Mouse (Mus musculus): Measurements from ENCODE around the gene Clock. TPM values are rescaled to one million over a fixed set of nuclear protein-coding genes. Genes with fewer than 3 reads are reported as not detected.

Clock gene
- polyA plus RNA-seq, 1 experiment from 2014 or later: 24.2 TPM

- 93% methylated on average over 4 of the region's 4 CpGs for WGBS
- Histone ChIP-seq H3K27ac (ENCODE audit: low read depth, low read length) (no peak overlapping the region), H3K4me3 (ENCODE audit: low read depth, low read length) (no peak overlapping the region), H3K9me3 (ENCODE audit: control insufficient read depth, low read length) (no peaks in the 10 kb centered on the region), H3K27me3 (ENCODE audit: control insufficient read depth, insufficient read depth, low read length) (no peaks in the 10 kb centered on the region), H3K9ac (replicated peaks; ENCODE audit: low read depth, low read length) (no peak overlapping the region), H3K4me1 (ENCODE audit: control insufficient read depth, insufficient read depth, low read length) (no peaks in the 10 kb centered on the region), H3K4me2 (ENCODE audit: low read depth, low read length) (no peak overlapping the region), H3K36me3 (ENCODE audit: control insufficient read depth, insufficient read depth, low read length) (no peaks in the 10 kb centered on the region)
- no peak for ATAC-seq (ENCODE audit: low read depth)
These were observed 20.5 kb upstream of the Clock start for GRCm38 (mm10) chr5:76325113-76325512.

- Histone ChIP-seq H3K4me3 (ENCODE audit: low read depth, low read length) (no peak overlapping the region), H3K27me3 (ENCODE audit: control insufficient read depth, insufficient read depth, low read length) (no peaks in the 10 kb centered on the region), H3K9me3 (ENCODE audit: control insufficient read depth, low read length) (no peaks in the 10 kb centered on the region), H3K9ac (replicated peaks; ENCODE audit: low read depth, low read length) (no peak overlapping the region), H3K27ac (ENCODE audit: low read depth, low read length) (no peak overlapping the region), H3K36me3 (ENCODE audit: control insufficient read depth, insufficient read depth, low read length) (no peaks in the 10 kb centered on the region), H3K4me2 (ENCODE audit: low read depth, low read length) (no peak overlapping the region), H3K4me1 (ENCODE audit: control insufficient read depth, insufficient read depth, low read length) (no peaks in the 10 kb centered on the region)
- ATAC-seq (ENCODE audit: low read depth): no peak
- 20% methylated on average over 11 of the region's 11 CpGs for WGBS
These were observed 16.9 kb upstream of the Clock start for GRCm38 (mm10) chr5:76321249-76322196.

- Histone ChIP-seq H3K36me3 (ENCODE audit: control insufficient read depth, insufficient read depth, low read length) (no peaks in the 10 kb centered on the region), H3K4me1 (ENCODE audit: control insufficient read depth, insufficient read depth, low read length) (no peaks in the 10 kb centered on the region; the same call in 1 of the 2 replicates), H3K27me3 (ENCODE audit: control insufficient read depth, insufficient read depth, low read length) (no peaks in the 10 kb centered on the region), H3K9me3 (ENCODE audit: control insufficient read depth, low read length) (no peaks in the 10 kb centered on the region), H3K9ac (replicated peaks; ENCODE audit: low read depth, low read length) (no peak overlapping the region), H3K27ac (ENCODE audit: low read depth, low read length) (no peak overlapping the region), H3K4me3 (ENCODE audit: low read depth, low read length) (no peak overlapping the region), H3K4me2 (ENCODE audit: low read depth, low read length) (no peak overlapping the region)
- 80% methylated on average over 2 of the region's 2 CpGs for WGBS
- no peak for ATAC-seq (ENCODE audit: low read depth)
These were observed 3.6 kb upstream of the Clock start for GRCm38 (mm10) chr5:76308206-76308605.

GRCm38 (mm10) chr5:76306261-76306660 lies 1.7 kb upstream of the Clock start:
- no peak for ATAC-seq (ENCODE audit: low read depth)
- H3K4me1 ChIP-seq (ENCODE audit: control insufficient read depth, insufficient read depth, low read length): peaks cover 5% of the 10 kb centered on the region
- H3K4me2 ChIP-seq (ENCODE audit: low read depth, low read length): no peak overlapping the region
- H3K27ac ChIP-seq (ENCODE audit: low read depth, low read length): no peak overlapping the region
- no peaks in the 10 kb centered on the region for H3K27me3 ChIP-seq (ENCODE audit: control insufficient read depth, insufficient read depth, low read length)
- H3K36me3 ChIP-seq (ENCODE audit: control insufficient read depth, insufficient read depth, low read length): no peaks in the 10 kb centered on the region
- no peak overlapping the region for H3K9ac ChIP-seq (replicated peaks; ENCODE audit: low read depth, low read length)
- no peaks in the 10 kb centered on the region for H3K9me3 ChIP-seq (ENCODE audit: control insufficient read depth, low read length)
- 32% methylated on average over 3 of the region's 3 CpGs for WGBS
- H3K4me3 ChIP-seq (ENCODE audit: low read depth, low read length): no peak overlapping the region

DNA sequence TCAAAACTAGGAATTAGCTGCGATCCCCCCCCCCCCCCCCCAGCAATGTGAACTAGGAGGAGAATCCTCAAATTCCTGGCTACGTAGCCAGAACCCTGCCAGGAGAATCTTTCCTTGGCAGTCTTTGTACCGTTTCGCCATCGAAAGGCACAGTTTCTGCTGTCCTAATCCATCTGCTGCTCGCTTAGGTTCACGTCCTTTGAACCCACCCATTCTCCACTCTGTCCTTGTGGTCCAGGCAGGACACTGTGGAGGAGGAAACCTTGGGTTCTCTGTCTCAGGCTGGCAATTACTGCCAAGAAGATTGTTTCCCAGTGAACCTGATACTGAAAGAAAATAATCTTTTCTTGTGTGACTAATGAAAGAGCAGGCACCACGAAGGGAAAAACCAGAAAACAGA lies 1.0 kb upstream of the Clock start:
- Histone ChIP-seq H3K4me1 (ENCODE audit: control insufficient read depth, insufficient read depth, low read length) (peaks cover 9% of the 10 kb centered on the region), H3K36me3 (ENCODE audit: control insufficient read depth, insufficient read depth, low read length) (no peaks in the 10 kb centered on the region), H3K27ac (ENCODE audit: low read depth, low read length) (no peak overlapping the region), H3K9me3 (ENCODE audit: control insufficient read depth, low read length) (no peaks in the 10 kb centered on the region), H3K9ac (replicated peaks; ENCODE audit: low read depth, low read length) (0 out of 2 replicates have a peak overlapping the region, but pooled peaks have one; percentile 25), H3K27me3 (ENCODE audit: control insufficient read depth, insufficient read depth, low read length) (no peaks in the 10 kb centered on the region), H3K4me2 (ENCODE audit: low read depth, low read length) (peak overlapping the region; percentile 94), H3K4me3 (ENCODE audit: low read depth, low read length) (peak overlapping the region; percentile 94)
- ATAC-seq (ENCODE audit: low read depth): no peak
- WGBS: 5% methylated on average over 7 of the region's 8 CpGs

GRCm38 (mm10) chr5:76303745-76304451 lies 694 bp downstream of the Clock start:
- 0% methylated on average over 69 of the region's 100 CpGs for WGBS
- Histone ChIP-seq H3K27ac (ENCODE audit: low read depth, low read length) (peak overlapping the region; percentile 98), H3K27me3 (ENCODE audit: control insufficient read depth, insufficient read depth, low read length) (no peaks in the 10 kb centered on the region), H3K4me2 (ENCODE audit: low read depth, low read length) (peak overlapping the region; percentile 48), H3K36me3 (ENCODE audit: control insufficient read depth, insufficient read depth, low read length) (no peaks in the 10 kb centered on the region), H3K4me1 (ENCODE audit: control insufficient read depth, insufficient read depth, low read length) (peaks cover 10% of the 10 kb centered on the region), H3K9me3 (ENCODE audit: control insufficient read depth, low read length) (no peaks in the 10 kb centered on the region), H3K4me3 (ENCODE audit: low read depth, low read length) (peak overlapping the region; percentile 94), H3K9ac (replicated peaks; ENCODE audit: low read depth, low read length) (peak overlapping the region; percentile 91)
- ATAC-seq (ENCODE audit: low read depth): peak; percentile 81

- WGBS: 2% methylated on average over 11 of the region's 11 CpGs
- peak overlapping the region; percentile 98 for H3K27ac ChIP-seq (ENCODE audit: low read depth, low read length)
- H3K4me3 ChIP-seq (ENCODE audit: low read depth, low read length): peak overlapping the region; percentile 94
- ATAC-seq (ENCODE audit: low read depth): no peak
- H3K27me3 ChIP-seq (ENCODE audit: control insufficient read depth, insufficient read depth, low read length): no peaks in the 10 kb centered on the region
- no peaks in the 10 kb centered on the region for H3K9me3 ChIP-seq (ENCODE audit: control insufficient read depth, low read length)
- peak overlapping the region; percentile 91 for H3K9ac ChIP-seq (replicated peaks; ENCODE audit: low read depth, low read length)
- no peaks in the 10 kb centered on the region for H3K36me3 ChIP-seq (ENCODE audit: control insufficient read depth, insufficient read depth, low read length)
- peak overlapping the region; percentile 48 for H3K4me2 ChIP-seq (ENCODE audit: low read depth, low read length)
- H3K4me1 ChIP-seq (ENCODE audit: control insufficient read depth, insufficient read depth, low read length): peaks cover 10% of the 10 kb centered on the region
These were observed 1.2 kb downstream of the Clock start for GRCm38 (mm10) chr5:76303379-76303744.

GRCm38 (mm10) chr5:76302009-76302408 lies 2.6 kb downstream of the Clock start:
- ATAC-seq (ENCODE audit: low read depth): no peak
- WGBS: 84% methylated on average over 2 of the region's 2 CpGs
- Histone ChIP-seq H3K36me3 (ENCODE audit: control insufficient read depth, insufficient read depth, low read length) (no peaks in the 10 kb centered on the region), H3K4me3 (ENCODE audit: low read depth, low read length) (no peak overlapping the region), H3K9ac (replicated peaks; ENCODE audit: low read depth, low read length) (no peak overlapping the region), H3K27ac (ENCODE audit: low read depth, low read length) (no peak overlapping the region), H3K4me1 (ENCODE audit: control insufficient read depth, insufficient read depth, low read length) (peaks cover 10% of the 10 kb centered on the region), H3K4me2 (ENCODE audit: low read depth, low read length) (no peak overlapping the region), H3K9me3 (ENCODE audit: control insufficient read depth, low read length) (no peaks in the 10 kb centered on the region), H3K27me3 (ENCODE audit: control insufficient read depth, insufficient read depth, low read length) (no peaks in the 10 kb centered on the region)

GRCm38 (mm10) chr5:76289234-76289691 lies 15.3 kb downstream of the Clock start:
- Histone ChIP-seq H3K27me3 (ENCODE audit: control insufficient read depth, insufficient read depth, low read length) (no peaks in the 10 kb centered on the region), H3K4me1 (ENCODE audit: control insufficient read depth, insufficient read depth, low read length) (no peaks in the 10 kb centered on the region), H3K27ac (ENCODE audit: low read depth, low read length) (no peak overlapping the region), H3K9me3 (ENCODE audit: control insufficient read depth, low read length) (no peaks in the 10 kb centered on the region), H3K4me2 (ENCODE audit: low read depth, low read length) (no peak overlapping the region), H3K4me3 (ENCODE audit: low read depth, low read length) (no peak overlapping the region), H3K9ac (replicated peaks; ENCODE audit: low read depth, low read length) (no peak overlapping the region), H3K36me3 (ENCODE audit: control insufficient read depth, insufficient read depth, low read length) (no peaks in the 10 kb centered on the region)
- ATAC-seq (ENCODE audit: low read depth): no peak
- 91% methylated on average over 8 of the region's 8 CpGs for WGBS

Data from neural tube, embryonic 14.5 days (tissue).